Mouse (Mus musculus): ENCODE measurements at regions not wholly inside any gene's neighbourhood (a gene's known extent, or its start where the extent isn't known, plus 50 kb on each side); places are given as distances from the start of the nearest gene placed in this dataset.

DNA sequence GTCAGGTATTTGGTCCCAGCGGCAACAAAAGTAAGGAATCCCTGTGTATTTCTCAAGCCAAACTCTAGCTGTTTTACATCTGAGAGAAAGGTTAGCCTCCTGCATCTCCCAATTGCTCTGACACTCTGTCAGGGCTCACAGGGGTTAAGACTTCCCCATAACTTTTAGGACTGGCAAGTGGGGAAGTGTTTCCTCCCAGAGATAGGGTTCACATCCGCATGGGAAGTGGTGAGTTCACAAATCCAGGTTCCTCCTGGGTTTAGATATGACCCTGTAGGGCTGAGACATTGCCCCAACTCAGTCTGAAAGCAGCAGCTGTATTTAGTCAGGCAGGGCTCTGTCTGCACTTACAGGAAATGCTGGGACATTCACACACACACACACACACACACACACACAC is 95.3 kb downstream of the Ets2 start:
- TF ChIP-seq CTCF (IDR thresholded peaks at IDR 0.05): no peak
- TF ChIP-seq POLR2A (IDR thresholded peaks at IDR 0.05; ENCODE audit: insufficient read depth, low read depth, low read length): no peak

Data from heart, adult 2 months (tissue).